Mouse (Mus musculus): ENCODE measurements at regions not wholly inside any gene's neighbourhood (a gene's known extent, or its start where the extent isn't known, plus 50 kb on each side); places are given as distances from the start of the nearest gene placed in this dataset.

- no peak overlapping the region for H3K27ac ChIP-seq
- WGBS (ENCODE audit: insufficient replicate concordance): 46% methylated on average over 8 of the region's 8 CpGs
- ATAC-seq (ENCODE audit: insufficient read depth) (no peak), DNase-seq (ENCODE audit: low read depth in 3 of 3, low spot score in 3 of 3) (no peak)
- H3K36me3 ChIP-seq (replicated peaks; ENCODE audit: control insufficient read depth, insufficient read depth, low read depth): no peaks in the 10 kb centered on the region
- no peaks in the 10 kb centered on the region for H3K27me3 ChIP-seq (ENCODE audit: control insufficient read depth, insufficient read depth, low read length)
- no peak overlapping the region for H3K4me3 ChIP-seq (ENCODE audit: insufficient read depth in 1 of 2, low read depth in 2 of 2, low read length in 2 of 2)
- no peak overlapping the region for H3K4me2 ChIP-seq (ENCODE audit: low read depth)
- H3K4me1 ChIP-seq (replicated peaks; ENCODE audit: control insufficient read depth in 2 of 2, insufficient read depth in 2 of 2, low read length in 1 of 2): no peaks in the 10 kb centered on the region
- TF ChIP-seq CTCF (IDR thresholded peaks at IDR 0.05; ENCODE audit: low read depth) (no peak), EP300 (IDR thresholded peaks at IDR 0.05; ENCODE audit: low read depth) (no peak)
- no peak overlapping the region for H3K9ac ChIP-seq (replicated peaks)
- no peaks in the 10 kb centered on the region for H3K9me3 ChIP-seq (ENCODE audit: control insufficient read depth, low read length)
Observed at GRCm38 (mm10) chr1:89271743-89272142, 182.9 kb upstream of the Agap1 start.

GRCm38 (mm10) chr1:89273021-89273420 lies 181.6 kb upstream of the Agap1 start:
- DNase-seq (ENCODE audit: low read depth in 3 of 3, low spot score in 3 of 3) (no peak), ATAC-seq (ENCODE audit: insufficient read depth) (no peak)
- no peak for TF ChIP-seq EP300 (IDR thresholded peaks at IDR 0.05; ENCODE audit: low read depth)
- TF ChIP-seq CTCF (IDR thresholded peaks at IDR 0.05; ENCODE audit: low read depth): no peak
- 68% methylated on average over 10 of the region's 10 CpGs for WGBS (ENCODE audit: insufficient replicate concordance)
- H3K36me3 ChIP-seq (replicated peaks; ENCODE audit: control insufficient read depth, insufficient read depth, low read depth): no peaks in the 10 kb centered on the region
- H3K27me3 ChIP-seq (ENCODE audit: control insufficient read depth, insufficient read depth, low read length): no peaks in the 10 kb centered on the region
- H3K9me3 ChIP-seq (ENCODE audit: control insufficient read depth, low read length): no peaks in the 10 kb centered on the region
- no peak overlapping the region for H3K27ac ChIP-seq
- no peak overlapping the region for H3K9ac ChIP-seq (replicated peaks)
- no peak overlapping the region for H3K4me3 ChIP-seq (ENCODE audit: insufficient read depth in 1 of 2, low read depth in 2 of 2, low read length in 2 of 2)
- H3K4me2 ChIP-seq (ENCODE audit: low read depth): no peak overlapping the region
- H3K4me1 ChIP-seq (replicated peaks; ENCODE audit: control insufficient read depth in 2 of 2, insufficient read depth in 2 of 2, low read length in 1 of 2): no peaks in the 10 kb centered on the region

GRCm38 (mm10) chr1:89273786-89274362 lies 180.7 kb upstream of the Agap1 start:
- TF ChIP-seq EP300 (IDR thresholded peaks at IDR 0.05; ENCODE audit: low read depth) (no peak), CTCF (IDR thresholded peaks at IDR 0.05; ENCODE audit: low read depth) (no peak)
- WGBS (ENCODE audit: insufficient replicate concordance): 67% methylated on average over 10 of the region's 10 CpGs
- ATAC-seq (ENCODE audit: insufficient read depth): no peak
- Histone ChIP-seq H3K9ac (replicated peaks) (no peak overlapping the region), H3K27ac (no peak overlapping the region), H3K4me2 (ENCODE audit: low read depth) (no peak overlapping the region), H3K27me3 (ENCODE audit: control insufficient read depth, insufficient read depth, low read length) (no peaks in the 10 kb centered on the region), H3K36me3 (replicated peaks; ENCODE audit: control insufficient read depth, insufficient read depth, low read depth) (no peaks in the 10 kb centered on the region), H3K9me3 (ENCODE audit: control insufficient read depth, low read length) (no peaks in the 10 kb centered on the region), H3K4me1 (replicated peaks; ENCODE audit: control insufficient read depth in 2 of 2, insufficient read depth in 2 of 2, low read length in 1 of 2) (no peaks in the 10 kb centered on the region), H3K4me3 (ENCODE audit: insufficient read depth in 1 of 2, low read depth in 2 of 2, low read length in 2 of 2) (no peak overlapping the region)
- no peak for DNase-seq (ENCODE audit: low read depth in 3 of 3, low spot score in 3 of 3)

GRCm38 (mm10) chr1:89279382-89279781 lies 175.2 kb upstream of the Agap1 start:
- TF ChIP-seq CTCF (IDR thresholded peaks at IDR 0.05; ENCODE audit: low read depth) (no peak), EP300 (IDR thresholded peaks at IDR 0.05; ENCODE audit: low read depth) (no peak)
- Histone ChIP-seq H3K9me3 (ENCODE audit: control insufficient read depth, low read length) (no peaks in the 10 kb centered on the region), H3K9ac (replicated peaks) (no peak overlapping the region), H3K4me3 (ENCODE audit: insufficient read depth in 1 of 2, low read depth in 2 of 2, low read length in 2 of 2) (no peak overlapping the region), H3K27me3 (ENCODE audit: control insufficient read depth, insufficient read depth, low read length) (no peaks in the 10 kb centered on the region), H3K36me3 (replicated peaks; ENCODE audit: control insufficient read depth, insufficient read depth, low read depth) (no peaks in the 10 kb centered on the region), H3K4me2 (ENCODE audit: low read depth) (no peak overlapping the region), H3K27ac (no peak overlapping the region), H3K4me1 (replicated peaks; ENCODE audit: control insufficient read depth in 2 of 2, insufficient read depth in 2 of 2, low read length in 1 of 2) (no peaks in the 10 kb centered on the region)
- ATAC-seq (ENCODE audit: insufficient read depth) (no peak), DNase-seq (ENCODE audit: low read depth in 3 of 3, low spot score in 3 of 3) (no peak)
- 42% methylated on average over 5 of the region's 5 CpGs for WGBS (ENCODE audit: insufficient replicate concordance)

GRCm38 (mm10) chr1:89281107-89281655 lies 173.4 kb upstream of the Agap1 start:
- Histone ChIP-seq H3K9me3 (ENCODE audit: control insufficient read depth, low read length) (no peaks in the 10 kb centered on the region), H3K27me3 (ENCODE audit: control insufficient read depth, insufficient read depth, low read length) (no peaks in the 10 kb centered on the region), H3K4me3 (ENCODE audit: insufficient read depth in 1 of 2, low read depth in 2 of 2, low read length in 2 of 2) (no peak overlapping the region), H3K36me3 (replicated peaks; ENCODE audit: control insufficient read depth, insufficient read depth, low read depth) (no peaks in the 10 kb centered on the region), H3K27ac (no peak overlapping the region), H3K9ac (replicated peaks) (no peak overlapping the region), H3K4me2 (ENCODE audit: low read depth) (no peak overlapping the region), H3K4me1 (replicated peaks; ENCODE audit: control insufficient read depth in 2 of 2, insufficient read depth in 2 of 2, low read length in 1 of 2) (no peaks in the 10 kb centered on the region)
- DNase-seq (ENCODE audit: low read depth in 3 of 3, low spot score in 3 of 3) (no peak), ATAC-seq (ENCODE audit: insufficient read depth) (no peak)
- WGBS (ENCODE audit: insufficient replicate concordance): 65% methylated on average over 1 of the region's 1 CpGs
- no peak for TF ChIP-seq EP300 (IDR thresholded peaks at IDR 0.05; ENCODE audit: low read depth)
- TF ChIP-seq CTCF (IDR thresholded peaks at IDR 0.05; ENCODE audit: low read depth): no peak

Measured in liver, embryonic 14.5 days (tissue).